Mouse (Mus musculus) heart, adult 2 months (tissue): Measurements from ENCODE around the gene Ttn.

ENCODE experiments used
- CTCF ChIP-seq: fragments of 200-600 bp; IDR thresholded peaks from 2 replicates; pipeline ENCODE4 v1.8.1; 2022; ENCODE audit warnings: antibody characterized with exemption, mild to moderate bottlenecking, moderate library complexity
- EP300 ChIP-seq: fragments of 200-500 bp; IDR thresholded peaks from 2 replicates; pipeline ENCODE4 v1.6.1; 2011; ENCODE audit warnings: low read depth, low read length, control low read depth; ENCODE audit not compliant: insufficient read depth
- POLR2A ChIP-seq: fragments of 200-500 bp; IDR thresholded peaks from 2 replicates; pipeline ENCODE4 v1.6.1; 2011; ENCODE audit warnings: mild to moderate bottlenecking, low read depth, low read length, control low read depth; ENCODE audit not compliant: insufficient read depth

- no peak for TF ChIP-seq CTCF
- no peak for TF ChIP-seq POLR2A
- TF ChIP-seq EP300, result no peak
Observed at GRCm38 (mm10) chr2:76667200-76667599, 315.1 kb downstream of the Ttn start.
